ENCODE assay signal across 8 mouse cellular contexts in genomic region chr15:101128181-101129089, GRCm38 (mm10). TPM values are rescaled to one million over a fixed set of nuclear protein-coding genes. Genes with fewer than 3 reads are reported as not detected.
A peak's percentile ranks its signal among the peaks of the same experiment; 100 is the strongest.
DNase-seq lines count a peak whose midpoint lies in the region; ATAC-seq and TF ChIP-seq lines count a peak whose summit lies in the region.

Gene Acvrl1 (plus strand): TSS chr15:101128522.

- H3K9ac ChIP-seq in hindbrain, embryonic 15.5 days, result no peak within 1 kb of the TSS
- peak within 1 kb of the TSS; percentile 62 for H3K9ac ChIP-seq in limb, embryonic 14.5 days (ENCODE audit: low read depth, low read length, severe bottlenecking)
- H3K9ac ChIP-seq in neural tube, embryonic 14.5 days (replicated peaks; ENCODE audit: low read depth, low read length), result 0 out of 2 replicates have a peak within 1 kb of the TSS, but pooled peaks have one; percentile 32

- WGBS in hindbrain, embryonic 15.5 days, result 4% methylated on average over 46 of the region's 46 CpGs
- 5% methylated on average over 46 of the region's 46 CpGs for WGBS in limb, embryonic 14.5 days
- 4% methylated on average over 45 of the region's 46 CpGs for WGBS in neural tube, embryonic 14.5 days

- H3K4me3 ChIP-seq in hindbrain, embryonic 15.5 days, result peak within 1 kb of the TSS; percentile 32
- peak within 1 kb of the TSS; percentile 42 for H3K4me3 ChIP-seq in limb, embryonic 14.5 days (replicated peaks; ENCODE audit: low read length)
- peak within 1 kb of the TSS; percentile 25 for H3K4me3 ChIP-seq in neural tube, embryonic 14.5 days (ENCODE audit: low read depth, low read length)

- TF ChIP-seq POLR2A in limb, embryonic 14.5 days (IDR thresholded peaks at IDR 0.05; ENCODE audit: borderline replicate concordance, extremely low read depth, insufficient read depth, insufficient read length), result no peak

- no peaks in the 10 kb centered on the region for H3K36me3 ChIP-seq in hindbrain, embryonic 15.5 days
- H3K36me3 ChIP-seq in limb, embryonic 14.5 days (ENCODE audit: control insufficient read depth, insufficient read depth, low read length), result no peaks in the 10 kb centered on the region
- H3K36me3 ChIP-seq in neural tube, embryonic 14.5 days (ENCODE audit: control insufficient read depth, insufficient read depth, low read length), result no peaks in the 10 kb centered on the region

- H3K27ac ChIP-seq in hindbrain, embryonic 15.5 days (replicated peaks), result no peak within 1 kb of the TSS
- H3K27ac ChIP-seq in limb, embryonic 14.5 days (replicated peaks; ENCODE audit: low read depth, low read length), result no peak within 1 kb of the TSS
- H3K27ac ChIP-seq in neural tube, embryonic 14.5 days (ENCODE audit: low read depth, low read length), result no peak within 1 kb of the TSS

- no peaks in the 10 kb centered on the region for H3K9me3 ChIP-seq in hindbrain, embryonic 15.5 days
- H3K9me3 ChIP-seq in limb, embryonic 14.5 days (ENCODE audit: control insufficient read depth, low read length), result 0 out of 2 replicates have a peak, but pooled peaks cover 3% of the 10 kb centered on the region
- H3K9me3 ChIP-seq in neural tube, embryonic 14.5 days (ENCODE audit: control insufficient read depth, low read length), result no peaks in the 10 kb centered on the region

- H3K4me1 ChIP-seq in hindbrain, embryonic 15.5 days (replicated peaks), result peaks cover 9% of the 10 kb centered on the region; the same call in 1 of the 2 replicates
- peaks cover 22% of the 10 kb centered on the region for H3K4me1 ChIP-seq in limb, embryonic 14.5 days (ENCODE audit: control insufficient read depth, insufficient read depth, low read length)
- peaks cover 10% of the 10 kb centered on the region; the same call in 1 of the 2 replicates for H3K4me1 ChIP-seq in neural tube, embryonic 14.5 days (ENCODE audit: control insufficient read depth, insufficient read depth, low read length)

- peaks cover 37% of the 10 kb centered on the region for H3K27me3 ChIP-seq in hindbrain, embryonic 15.5 days
- peaks cover 14% of the 10 kb centered on the region for H3K27me3 ChIP-seq in limb, embryonic 14.5 days (ENCODE audit: control insufficient read depth, insufficient read depth, low read length)
- peaks cover 20% of the 10 kb centered on the region for H3K27me3 ChIP-seq in neural tube, embryonic 14.5 days (ENCODE audit: control insufficient read depth, insufficient read depth, low read length)

- H3K4me2 ChIP-seq in hindbrain, embryonic 15.5 days, result peak within 1 kb of the TSS; percentile 50
- peak within 1 kb of the TSS; percentile 84 for H3K4me2 ChIP-seq in limb, embryonic 14.5 days (replicated peaks; ENCODE audit: low read depth, low read length, severe bottlenecking)
- peak within 1 kb of the TSS; percentile 44 for H3K4me2 ChIP-seq in neural tube, embryonic 14.5 days (ENCODE audit: low read depth, low read length)

- ATAC-seq in hindbrain, embryonic 15.5 days (ENCODE audit: low FRiP score, low read depth), result no peak
- peak; percentile 20; the same call in 1 of the 2 replicates for ATAC-seq in limb, embryonic 14.5 days (ENCODE audit: low FRiP score, low read depth)
- ATAC-seq in neural tube, embryonic 14.5 days (ENCODE audit: low read depth), result no peak

- no peak for DNase-seq in urinary bladder, adult 2 months (ENCODE audit: low spot score)
- no peak for DNase-seq in urinary bladder, postnatal 25 days (ENCODE audit: low spot score)
- DNase-seq in gastrocnemius, postnatal 25 days, result peak; percentile 63
- no peak for DNase-seq in limb, embryonic 14.5 days (ENCODE audit: low spot score)
- no peak for DNase-seq in thymus, postnatal 0 days (ENCODE audit: low spot score)
- DNase-seq in B cell, adult 2 months, result no peak

RNA-seq across cellular contexts. Expression of gene Acvrl1, which starts in this region (rescaled TPM):
- 65.7 and 69.9 TPM in 2 replicates for polyA plus RNA-seq in urinary bladder, adult 2 months (2012; rRNA removed)
- 10 to 100 TPM; 10.7 to 13.0 TPM for total RNA-seq in gastrocnemius, postnatal 25 days (2021)
- 9.5 and 9.6 TPM in 2 replicates for polyA plus RNA-seq in hindbrain, embryonic 15.5 days (2015; fragmentation: Nextera tagmentation; extraction: Ambion mirVana)
- polyA plus RNA-seq in limb, embryonic 14.5 days (2012; rRNA removed), result 16.1 and 17.8 TPM in 2 replicates
- polyA plus RNA-seq in limb, embryonic 14.5 days (2014; fragmentation: Nextera tagmentation; extraction: Ambion mirVana), result 8.2 and 10.2 TPM in 2 replicates
- polyA plus RNA-seq in neural tube, embryonic 14.5 days (2014; fragmentation: Nextera tagmentation; extraction: Ambion mirVana), result 3.2 and 5.2 TPM in 2 replicates
- 5.8 and 6.5 TPM in 2 replicates for polyA plus RNA-seq in thymus, postnatal 0 days (2015; fragmentation: Nextera tagmentation; extraction: Ambion mirVana)
